Mouse (Mus musculus) hindbrain, embryonic 15.5 days (tissue): ENCODE measurements around the gene Tpk1. TPM values are rescaled to one million over a fixed set of nuclear protein-coding genes. Genes with fewer than 3 reads are reported as not detected.
A peak's percentile ranks its signal among the peaks of the same experiment; 100 is the strongest.

Experiments
- ATAC-seq: fragments of 200-750 bp; cut with Nextera tagmentation; 2 replicates; pipeline ENCODE4 v1.8.0; 2017; ENCODE audit warnings: low read depth, moderate number of reproducible peaks, moderate TSS enrichment; ENCODE audit not compliant: low FRiP score
- H3K27ac ChIP-seq: fragments of 300-500 bp; sonication (generic); replicated peaks from 2 replicates; pipeline ENCODE4 v1.5.1; 2015; ENCODE audit warnings: mild to moderate bottlenecking, inconsistent platforms
- H3K27me3 ChIP-seq: fragments of 300-500 bp; sonication (generic); 2 replicates; pipeline ENCODE4 v1.6.1; 2015; ENCODE audit warnings: control low read depth, inconsistent platforms
- H3K36me3 ChIP-seq: fragments of 300-500 bp; sonication (generic); 2 replicates; pipeline ENCODE4 v1.6.1; 2015; ENCODE audit warnings: control low read depth, inconsistent platforms
- H3K4me1 ChIP-seq: fragments of 300-500 bp; sonication (generic); replicated peaks from 2 replicates; pipeline ENCODE4 v1.6.1; 2015; ENCODE audit warnings: control low read depth, inconsistent platforms
- H3K4me2 ChIP-seq: fragments of 300-500 bp; sonication (generic); 2 replicates; pipeline ENCODE4 v1.6.1; 2015; ENCODE audit warnings: moderate library complexity, mild to moderate bottlenecking, inconsistent platforms
- H3K4me3 ChIP-seq: fragments of 300-500 bp; sonication (generic); 2 replicates; pipeline ENCODE4 v1.5.1; 2015; ENCODE audit warnings: mild to moderate bottlenecking, inconsistent platforms
- H3K9ac ChIP-seq: fragments of 300-500 bp; sonication (generic); 2 replicates; pipeline ENCODE4 v1.6.1; 2015; ENCODE audit warnings: inconsistent platforms
- H3K9me3 ChIP-seq: fragments of 300-500 bp; sonication (generic); 2 replicates; pipeline ENCODE4 v1.6.1; 2016; ENCODE audit warnings: control low read depth, inconsistent platforms
- WGBS: fragments of 180-500 bp; shearing (Covaris S2); methylation state at CpG from one replicate; pipeline ENCODE4 v1.1.7; 2015; 5-methylcytosine and 5-hydroxymethylcytosine counted together
- polyA plus RNA-seq: library from polyadenylated mRNA; unstranded; fragments of >200 nt; fragmentation: Nextera tagmentation; extraction: Ambion mirVana; gene quantifications from 2 replicates; pipeline ENCODE4 v1.2.1, GENCODE M21; 2015

Gene Tpk1
- polyA plus RNA-seq, 1 experiment from 2014 or later, result 4.9 TPM

DNA sequence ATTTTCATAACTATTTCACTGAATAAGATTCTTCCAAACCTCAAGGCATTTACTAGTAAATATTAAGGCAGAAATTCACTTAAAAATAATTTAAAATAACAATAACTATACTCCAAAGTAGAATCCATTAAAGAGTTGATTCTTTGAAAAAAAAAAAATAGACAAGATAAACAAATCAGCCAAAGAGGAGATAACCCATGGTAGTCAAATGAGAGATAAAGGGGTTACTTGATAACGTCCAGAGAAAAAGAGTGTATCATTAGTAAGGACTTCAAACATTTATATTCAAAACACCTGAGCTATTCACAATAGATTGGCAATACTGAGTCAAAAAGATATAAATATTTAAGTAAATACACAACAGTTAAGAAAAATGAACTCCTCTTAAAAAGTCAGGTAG lies 114.7 kb downstream of the Tpk1 start:
- no peaks in the 10 kb centered on the region for H3K4me1 ChIP-seq
- ATAC-seq, result no peak
- no peak overlapping the region for H3K4me3 ChIP-seq
- H3K9me3 ChIP-seq, result no peaks in the 10 kb centered on the region
- no peak overlapping the region for H3K9ac ChIP-seq
- no peak overlapping the region for H3K27ac ChIP-seq
- H3K4me2 ChIP-seq, result no peak overlapping the region
- 97% methylated on average over 1 of the region's 1 CpGs for WGBS
- no peaks in the 10 kb centered on the region for H3K27me3 ChIP-seq
- no peaks in the 10 kb centered on the region for H3K36me3 ChIP-seq

DNA sequence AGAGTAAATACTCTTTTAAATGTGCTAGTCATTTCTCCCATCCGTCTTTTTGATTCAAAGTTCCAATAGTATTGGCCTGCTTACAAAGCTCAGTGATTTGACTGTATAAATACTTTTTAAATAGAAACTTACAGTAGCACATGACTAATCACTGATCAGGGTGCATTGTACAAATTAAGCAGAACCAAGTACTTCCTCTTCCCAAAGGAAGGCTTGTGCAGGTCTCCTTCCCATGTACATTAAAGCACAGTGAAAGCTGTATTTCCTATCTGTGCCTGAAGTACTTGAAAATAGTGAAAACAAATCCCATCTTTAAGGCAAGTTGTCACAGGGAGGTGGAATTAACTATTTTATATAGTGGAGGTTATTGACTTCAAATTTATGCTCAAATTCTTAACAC lies 119.5 kb downstream of the Tpk1 start:
- no peak overlapping the region for H3K9ac ChIP-seq
- no peak for ATAC-seq
- H3K4me1 ChIP-seq, result no peaks in the 10 kb centered on the region
- no peaks in the 10 kb centered on the region for H3K27me3 ChIP-seq
- no peaks in the 10 kb centered on the region for H3K36me3 ChIP-seq
- H3K4me2 ChIP-seq, result no peak overlapping the region
- WGBS, result 88% methylated on average over 1 of the region's 1 CpGs
- no peak overlapping the region for H3K4me3 ChIP-seq
- H3K27ac ChIP-seq, result no peak overlapping the region
- H3K9me3 ChIP-seq, result no peaks in the 10 kb centered on the region

DNA sequence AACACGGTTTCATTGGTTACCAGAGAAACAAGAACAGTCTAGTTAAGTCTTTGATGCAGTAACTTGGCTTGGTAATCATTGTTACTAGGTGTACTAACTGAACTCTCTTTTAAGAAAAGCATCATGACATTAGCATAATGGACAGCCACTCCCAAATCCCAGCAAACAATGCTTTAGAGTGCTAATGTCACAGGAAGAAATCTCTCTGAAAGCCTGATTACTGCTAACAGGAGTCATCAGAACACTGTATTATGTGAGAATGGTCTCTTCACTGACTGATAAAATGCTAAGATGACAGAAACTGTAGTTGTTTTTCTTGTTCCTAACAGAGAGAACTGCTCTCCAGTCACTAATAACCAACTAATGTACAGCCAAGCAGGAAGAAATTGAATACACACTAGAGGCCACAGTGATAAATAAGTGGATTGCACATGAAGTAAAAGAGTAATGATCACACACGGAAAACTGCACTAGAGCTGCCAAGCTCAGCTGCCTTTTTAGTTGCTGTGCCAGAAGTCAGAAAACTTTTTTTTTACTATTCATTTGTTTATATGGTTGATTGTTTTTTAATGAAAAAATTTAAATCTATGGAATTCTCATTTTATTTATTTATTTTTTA lies 128.7 kb downstream of the Tpk1 start:
- ATAC-seq, result no peak
- WGBS, result 65% methylated on average over 2 of the region's 2 CpGs
- no peak overlapping the region for H3K27ac ChIP-seq

DNA sequence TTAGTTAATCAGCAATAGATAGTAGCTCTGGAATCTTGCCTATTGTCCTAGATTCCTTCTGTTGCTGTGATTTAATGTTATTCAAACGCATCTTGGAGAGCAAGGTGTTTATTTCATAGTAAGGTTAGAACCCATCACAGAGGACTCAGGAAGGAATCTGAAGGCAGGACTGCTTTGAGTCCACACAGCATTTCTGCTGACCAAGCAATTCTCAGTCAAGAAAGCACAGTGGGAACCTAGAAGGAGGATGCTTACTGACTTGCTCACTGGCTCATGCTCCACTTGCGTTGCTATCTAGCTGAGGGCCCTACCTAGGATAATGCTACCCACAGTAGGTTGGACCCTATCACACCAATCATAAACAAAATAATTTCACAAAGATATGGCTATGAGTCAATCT lies 130.6 kb downstream of the Tpk1 start:
- ATAC-seq, result no peak
- no peaks in the 10 kb centered on the region for H3K36me3 ChIP-seq
- H3K27me3 ChIP-seq, result no peaks in the 10 kb centered on the region
- H3K4me2 ChIP-seq, result no peak overlapping the region
- H3K4me1 ChIP-seq, result no peaks in the 10 kb centered on the region
- no peak overlapping the region for H3K4me3 ChIP-seq
- H3K9me3 ChIP-seq, result no peaks in the 10 kb centered on the region
- H3K9ac ChIP-seq, result no peak overlapping the region
- 98% methylated on average over 2 of the region's 2 CpGs for WGBS
- no peak overlapping the region for H3K27ac ChIP-seq

More for the DNA sequence above, 128.7 kb downstream of the Tpk1 start:
- no peak overlapping the region for H3K9ac ChIP-seq
- H3K27me3 ChIP-seq, result no peaks in the 10 kb centered on the region
- no peak overlapping the region for H3K4me2 ChIP-seq
- H3K36me3 ChIP-seq, result no peaks in the 10 kb centered on the region
- no peaks in the 10 kb centered on the region for H3K4me1 ChIP-seq
- H3K9me3 ChIP-seq, result no peaks in the 10 kb centered on the region
- H3K4me3 ChIP-seq, result no peak overlapping the region

DNA sequence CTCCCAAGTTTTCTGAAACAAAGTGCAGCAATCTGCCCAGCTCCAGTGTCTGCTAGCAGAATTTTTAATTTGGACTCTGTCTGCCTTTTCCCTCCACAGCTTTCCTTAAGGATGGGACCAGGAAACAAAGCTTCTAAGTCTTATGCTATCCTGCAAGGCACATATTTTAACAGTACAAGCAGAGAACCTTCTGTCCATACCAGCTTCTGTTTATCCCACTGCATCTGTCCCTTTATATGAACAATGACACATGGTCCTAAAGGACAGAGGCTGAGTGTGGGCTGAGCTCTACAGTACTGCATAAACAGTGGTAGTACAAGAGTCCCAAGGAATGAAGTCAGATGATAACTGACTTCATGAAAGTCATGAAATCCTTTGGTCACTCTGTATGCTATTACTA lies 132.8 kb downstream of the Tpk1 start:
- Histone ChIP-seq H3K4me2 (no peak overlapping the region), H3K27ac (no peak overlapping the region), H3K4me3 (no peak overlapping the region), H3K4me1 (no peaks in the 10 kb centered on the region), H3K9ac (no peak overlapping the region), H3K9me3 (no peaks in the 10 kb centered on the region), H3K27me3 (no peaks in the 10 kb centered on the region), H3K36me3 (no peaks in the 10 kb centered on the region)
- no peak for ATAC-seq

DNA sequence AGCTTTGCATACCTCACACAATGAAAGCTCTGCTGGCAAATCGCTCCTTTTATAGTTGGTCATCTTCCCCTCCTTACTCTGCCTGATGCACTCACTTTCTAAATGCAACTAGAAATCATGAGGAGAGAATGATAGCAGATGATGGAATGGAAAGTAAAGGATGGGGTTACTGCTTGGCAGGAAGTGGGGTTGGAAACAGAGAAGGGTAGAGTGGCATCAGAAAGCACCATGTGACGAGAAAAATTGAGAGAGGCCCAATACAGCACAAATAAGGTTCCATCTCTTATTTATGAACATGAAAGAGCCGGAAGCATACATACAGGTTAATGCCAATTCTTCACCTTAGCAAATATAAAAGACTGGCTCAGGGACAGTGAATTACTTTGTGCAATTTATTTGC lies 133.3 kb downstream of the Tpk1 start:
- 87% methylated on average over 3 of the region's 3 CpGs for WGBS

DNA sequence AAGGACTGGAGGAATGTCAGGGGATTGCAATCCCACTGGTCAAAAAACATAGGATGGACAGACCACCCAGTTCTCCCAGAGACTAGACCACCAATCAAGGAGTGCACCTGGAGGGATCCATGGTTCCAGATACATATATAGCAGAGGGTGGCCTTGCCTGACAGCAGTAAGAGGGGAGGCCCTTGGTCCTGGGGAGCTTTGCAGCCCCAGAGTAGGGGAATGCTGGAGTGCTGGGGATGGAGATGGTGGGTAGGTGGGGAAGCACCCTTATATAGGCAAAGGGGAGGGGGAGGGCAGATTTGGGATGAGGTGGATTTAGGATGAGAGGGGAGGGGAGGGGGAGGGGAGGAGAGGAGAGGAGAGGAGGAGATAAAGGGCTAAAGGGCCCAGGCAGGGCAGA lies 134.1 kb downstream of the Tpk1 start:
- no peak overlapping the region for H3K27ac ChIP-seq
- H3K36me3 ChIP-seq, result no peaks in the 10 kb centered on the region
- H3K4me1 ChIP-seq, result no peaks in the 10 kb centered on the region
- no peaks in the 10 kb centered on the region for H3K9me3 ChIP-seq
- no peaks in the 10 kb centered on the region for H3K27me3 ChIP-seq
- ATAC-seq, result no peak
- no peak overlapping the region for H3K4me3 ChIP-seq
- no peak overlapping the region for H3K9ac ChIP-seq
- no peak overlapping the region for H3K4me2 ChIP-seq

More for the DNA sequence above, 133.3 kb downstream of the Tpk1 start:
- Histone ChIP-seq H3K36me3 (no peaks in the 10 kb centered on the region), H3K4me2 (no peak overlapping the region), H3K4me3 (no peak overlapping the region), H3K27ac (no peak overlapping the region), H3K4me1 (no peaks in the 10 kb centered on the region), H3K9me3 (no peaks in the 10 kb centered on the region), H3K27me3 (no peaks in the 10 kb centered on the region), H3K9ac (no peak overlapping the region)
- ATAC-seq, result no peak

DNA sequence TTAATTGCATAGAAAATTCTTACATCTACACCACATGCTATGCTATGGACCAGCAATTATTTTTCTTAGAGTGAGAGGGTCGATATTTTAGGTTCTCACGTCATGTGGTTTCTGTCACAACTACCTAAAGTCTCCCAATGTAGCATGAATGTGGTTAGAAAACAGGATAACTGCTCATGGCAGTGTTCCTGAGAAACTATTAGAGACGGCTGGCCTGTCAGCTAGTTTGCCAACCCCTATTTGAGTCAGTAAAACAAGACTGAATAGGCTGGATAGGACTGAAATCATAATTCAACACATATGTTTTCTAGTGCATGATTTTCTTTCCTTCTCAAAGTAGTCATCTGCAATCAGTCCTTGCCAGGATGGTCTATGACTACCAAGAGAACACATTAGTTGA lies 137.1 kb downstream of the Tpk1 start:
- Histone ChIP-seq H3K27me3 (no peaks in the 10 kb centered on the region), H3K36me3 (no peaks in the 10 kb centered on the region), H3K4me3 (no peak overlapping the region), H3K27ac (no peak overlapping the region), H3K9me3 (no peaks in the 10 kb centered on the region), H3K9ac (no peak overlapping the region), H3K4me1 (no peaks in the 10 kb centered on the region), H3K4me2 (no peak overlapping the region)
- ATAC-seq, result no peak
- 79% methylated on average over 3 of the region's 3 CpGs for WGBS

DNA sequence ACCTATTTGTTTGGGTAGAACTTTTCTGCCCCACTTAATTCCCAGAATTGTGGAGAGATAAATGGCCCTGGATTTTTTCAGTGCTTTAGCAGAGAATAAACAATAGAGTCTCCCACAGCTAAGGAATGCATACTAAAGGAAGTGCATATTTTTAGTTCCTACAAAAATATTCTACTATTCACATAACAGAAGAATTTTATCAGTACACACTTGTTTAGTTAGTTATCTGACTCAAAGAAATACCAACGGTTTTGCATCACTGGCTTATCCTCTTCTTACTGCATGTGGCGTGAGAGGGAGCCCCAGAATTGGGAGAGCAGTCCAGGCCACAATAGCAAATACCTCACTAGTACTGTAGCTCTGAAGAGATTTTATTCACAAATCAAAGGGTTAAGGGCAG lies 141.1 kb downstream of the Tpk1 start:
- H3K4me1 ChIP-seq, result no peaks in the 10 kb centered on the region; the same call in 1 of the 2 replicates
- 81% methylated on average over 2 of the region's 2 CpGs for WGBS
- no peaks in the 10 kb centered on the region for H3K27me3 ChIP-seq
- no peak overlapping the region for H3K9ac ChIP-seq
- H3K9me3 ChIP-seq, result no peaks in the 10 kb centered on the region
- no peak overlapping the region for H3K4me3 ChIP-seq
- H3K4me2 ChIP-seq, result no peak overlapping the region
- H3K36me3 ChIP-seq, result no peaks in the 10 kb centered on the region
- no peak overlapping the region for H3K27ac ChIP-seq
- ATAC-seq, result no peak

DNA sequence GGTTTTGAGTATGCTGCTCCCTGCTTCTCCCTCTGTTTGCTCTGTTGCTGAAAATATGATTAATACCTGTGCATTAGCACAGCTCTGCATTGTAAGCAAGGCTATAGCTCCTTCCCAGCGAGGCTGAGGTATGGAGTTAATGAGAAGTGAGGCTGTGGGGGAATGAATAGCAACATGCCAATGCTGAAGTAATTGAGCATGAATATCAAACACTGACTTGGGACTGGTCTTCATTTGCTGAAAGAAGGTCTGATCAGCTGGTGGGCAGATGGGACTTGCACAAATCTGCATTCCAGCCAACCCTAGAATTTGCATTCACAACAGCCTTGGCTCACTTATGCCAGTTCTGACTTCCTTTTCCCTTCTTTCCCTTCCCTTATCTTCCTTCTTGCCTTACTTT lies 144.0 kb downstream of the Tpk1 start:
- H3K4me3 ChIP-seq, result no peak overlapping the region
- H3K27me3 ChIP-seq, result no peaks in the 10 kb centered on the region
- no peaks in the 10 kb centered on the region for H3K36me3 ChIP-seq
- no peak overlapping the region for H3K4me2 ChIP-seq
- ATAC-seq, result peak; percentile 78
- no peaks in the 10 kb centered on the region for H3K9me3 ChIP-seq
- no peak overlapping the region for H3K27ac ChIP-seq
- H3K9ac ChIP-seq, result no peak overlapping the region
- WGBS, result 13% methylated on average over 1 of the region's 1 CpGs
- H3K4me1 ChIP-seq, result no peaks in the 10 kb centered on the region; the same call in 1 of the 2 replicates

DNA sequence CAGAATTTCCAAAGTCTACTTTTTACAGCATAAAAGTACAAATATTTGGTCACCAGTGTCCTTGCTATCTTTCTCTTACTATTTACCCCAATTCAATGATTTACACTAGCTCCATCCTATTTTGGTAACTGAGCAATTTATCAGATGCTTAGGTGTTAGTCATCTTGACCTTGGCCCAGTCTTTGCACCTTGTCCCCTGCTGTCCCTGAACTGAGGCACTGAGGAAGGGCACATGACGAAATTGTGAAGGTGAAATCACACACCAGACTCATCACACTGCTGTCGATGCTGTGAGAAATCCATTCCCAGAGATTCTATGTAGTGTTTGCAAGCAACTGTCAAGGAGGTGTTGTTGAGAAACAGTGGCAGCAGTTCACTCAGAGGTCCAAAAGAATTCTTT lies 145.9 kb downstream of the Tpk1 start:
- Histone ChIP-seq H3K4me3 (no peak overlapping the region), H3K27ac (no peak overlapping the region), H3K9me3 (no peaks in the 10 kb centered on the region), H3K4me2 (no peak overlapping the region), H3K27me3 (no peaks in the 10 kb centered on the region), H3K4me1 (no peaks in the 10 kb centered on the region; the same call in 1 of the 2 replicates), H3K36me3 (no peaks in the 10 kb centered on the region), H3K9ac (no peak overlapping the region)
- WGBS, result 55% methylated on average over 2 of the region's 2 CpGs
- no peak for ATAC-seq

DNA sequence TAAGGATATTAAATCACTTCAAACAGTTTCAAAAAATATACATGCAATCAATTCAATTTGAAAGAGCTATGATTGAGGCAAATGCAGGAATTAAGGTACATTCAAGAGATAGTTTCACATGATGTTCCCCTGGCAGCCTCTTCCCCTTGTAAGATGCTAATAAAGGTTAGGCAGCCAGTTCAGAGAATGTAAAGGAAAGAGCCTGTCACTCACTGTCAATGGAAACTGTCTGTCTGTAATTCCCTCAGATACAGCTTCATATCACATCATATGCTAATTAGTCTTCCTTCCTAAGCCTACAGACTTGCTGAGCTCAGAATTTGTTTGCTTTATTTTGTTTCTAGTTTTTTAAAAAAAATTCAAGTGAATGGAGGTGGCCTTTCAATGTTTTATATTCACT lies 147.7 kb downstream of the Tpk1 start:
- Histone ChIP-seq H3K4me3 (no peak overlapping the region), H3K4me1 (no peaks in the 10 kb centered on the region; the same call in 1 of the 2 replicates), H3K9me3 (no peaks in the 10 kb centered on the region), H3K27me3 (no peaks in the 10 kb centered on the region), H3K27ac (no peak overlapping the region), H3K9ac (no peak overlapping the region), H3K36me3 (no peaks in the 10 kb centered on the region), H3K4me2 (no peak overlapping the region)
- ATAC-seq, result no peak

DNA sequence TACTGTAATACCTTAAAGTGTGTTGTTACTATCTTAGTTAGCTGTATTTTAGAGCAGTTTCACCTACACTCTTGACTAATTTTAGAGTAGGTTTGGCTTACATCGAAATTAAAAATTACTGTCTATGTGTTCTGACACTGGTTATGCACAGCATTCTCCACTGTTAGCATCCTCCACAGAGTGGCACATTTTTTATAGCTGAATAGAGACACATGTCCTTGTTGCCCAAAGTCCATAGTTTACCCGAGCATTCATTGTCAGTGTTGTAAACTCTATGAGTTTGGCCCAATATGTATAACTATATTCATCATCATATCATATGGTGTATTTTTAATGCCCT lies 148.8 kb downstream of the Tpk1 start:
- no peaks in the 10 kb centered on the region for H3K36me3 ChIP-seq
- H3K27ac ChIP-seq, result no peak overlapping the region
- H3K27me3 ChIP-seq, result no peaks in the 10 kb centered on the region
- WGBS, result 91% methylated on average over 2 of the region's 2 CpGs
- no peak for ATAC-seq
- H3K9me3 ChIP-seq, result no peaks in the 10 kb centered on the region
- no peak overlapping the region for H3K9ac ChIP-seq
- no peaks in the 10 kb centered on the region; the same call in 1 of the 2 replicates for H3K4me1 ChIP-seq
- no peak overlapping the region for H3K4me3 ChIP-seq
- H3K4me2 ChIP-seq, result no peak overlapping the region
